Mouse (Mus musculus) neutrophil, adult 5-6 weeks (primary cell): Measurements from ENCODE around the gene Stat5a. TPM values are rescaled to one million over a fixed set of nuclear protein-coding genes. Genes with fewer than 3 reads are reported as not detected.

Experiments used
- ATAC-seq: fragments of 151-379, 151-347 bp; 2 replicates; pipeline ENCODE4 v1.8.0; 2017; ENCODE audit warnings: mild to moderate bottlenecking, moderate TSS enrichment; ENCODE audit not compliant: insufficient number of reproducible peaks, poor library complexity, low FRiP score, severe bottlenecking; ENCODE audit errors: extremely low read depth
- total RNA-seq: library from RNA; stranded (forward); fragments of 200-1000 nt; gene quantifications from 2 replicates; pipeline ENCODE4 v1.2.3, GENCODE M21; 2017

Stat5a gene
- total RNA-seq, 1 experiment from 2014 or later = 20.9 TPM

- no peak for ATAC-seq
Measured at GRCm38 (mm10) chr11:100891256-100892123, 32.3 kb downstream of the Stat5a start.

- no peak for ATAC-seq
Measured at GRCm38 (mm10) chr11:100892435-100892834, 33.3 kb downstream of the Stat5a start.

GRCm38 (mm10) chr11:100893482-100893881 is 34.3 kb downstream of the Stat5a start:
- peak; percentile 89 for ATAC-seq

- no peak for ATAC-seq
Measured at GRCm38 (mm10) chr11:100894146-100894918, 35.2 kb downstream of the Stat5a start.

GRCm38 (mm10) chr11:100896078-100896477 is 36.9 kb downstream of the Stat5a start:
- no peak for ATAC-seq

GRCm38 (mm10) chr11:100897294-100898231 is 38.4 kb downstream of the Stat5a start:
- no peak for ATAC-seq

- no peak for ATAC-seq
Measured at GRCm38 (mm10) chr11:100898441-100899199, 39.5 kb downstream of the Stat5a start.

GRCm38 (mm10) chr11:100904580-100905351 is 45.6 kb downstream of the Stat5a start:
- 0 out of 2 replicates have a peak, but pooled peaks have one; percentile 23 for ATAC-seq

GRCm38 (mm10) chr11:100905929-100906328 is 46.8 kb downstream of the Stat5a start:
- no peak for ATAC-seq

- no peak for ATAC-seq
Measured at GRCm38 (mm10) chr11:100906885-100907284, 47.7 kb downstream of the Stat5a start.

GRCm38 (mm10) chr11:100908112-100908511 is 49.0 kb downstream of the Stat5a start:
- ATAC-seq = no peak

GRCm38 (mm10) chr11:100908567-100908966 is 49.4 kb downstream of the Stat5a start:
- no peak for ATAC-seq

- no peak for ATAC-seq
Measured at GRCm38 (mm10) chr11:100912401-100913155, 53.4 kb downstream of the Stat5a start.

- no peak for ATAC-seq
Measured at GRCm38 (mm10) chr11:100914415-100914814, 55.3 kb downstream of the Stat5a start.

- no peak for ATAC-seq
Measured at GRCm38 (mm10) chr11:100915063-100915462, 55.9 kb downstream of the Stat5a start.

GRCm38 (mm10) chr11:100916432-100916971 is 57.4 kb downstream of the Stat5a start:
- 0 out of 2 replicates have a peak, but pooled peaks have one; percentile 21 for ATAC-seq
